Mouse (Mus musculus): ENCODE measurements around the gene Gm28048. TPM values are rescaled to one million over a fixed set of nuclear protein-coding genes. Genes with fewer than 3 reads are reported as not detected.

Gm28048 gene
- polyA plus RNA-seq, 1 experiment from 2014 or later, result 14.5 TPM

DNA sequence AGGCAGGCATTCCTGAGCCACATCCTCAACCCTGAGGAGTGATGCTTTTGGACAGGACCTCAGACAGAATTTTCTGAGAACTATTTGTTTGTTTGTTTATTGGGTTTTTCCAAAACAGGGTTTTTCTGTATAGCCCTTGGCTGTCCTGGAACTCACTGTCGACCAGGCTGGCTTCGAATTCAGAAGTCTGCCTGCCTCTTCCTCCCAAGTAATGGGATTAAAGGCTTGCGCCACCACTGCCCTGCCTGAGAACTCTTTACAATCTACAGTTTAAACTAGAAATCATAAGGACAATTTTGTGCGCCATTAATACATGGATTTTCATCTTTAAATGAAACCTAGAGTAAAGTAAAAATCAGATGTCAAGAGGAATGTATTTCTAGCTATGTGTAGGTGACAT lies 13.6 kb upstream of the Gm28048 start:
- Histone ChIP-seq H3K36me3 (ENCODE audit: control insufficient read depth, insufficient read depth, low read length) (peaks cover 30% of the 10 kb centered on the region), H3K4me1 (ENCODE audit: control insufficient read depth, insufficient read depth, low read length) (peaks cover 6% of the 10 kb centered on the region; the same call in 1 of the 2 replicates), H3K4me3 (replicated peaks; ENCODE audit: low read length) (no peak overlapping the region), H3K4me2 (ENCODE audit: low read depth, low read length) (no peak overlapping the region), H3K27ac (ENCODE audit: low read length) (no peak overlapping the region), H3K27me3 (ENCODE audit: control insufficient read depth, insufficient read depth, low read length) (no peaks in the 10 kb centered on the region), H3K9ac (ENCODE audit: low read length) (no peak overlapping the region), H3K9me3 (replicated peaks; ENCODE audit: control insufficient read depth, low read length) (no peaks in the 10 kb centered on the region)
- WGBS, result 93% methylated on average over 4 of the region's 4 CpGs
- ATAC-seq (ENCODE audit: insufficient read depth, low FRiP score), result no peak

DNA sequence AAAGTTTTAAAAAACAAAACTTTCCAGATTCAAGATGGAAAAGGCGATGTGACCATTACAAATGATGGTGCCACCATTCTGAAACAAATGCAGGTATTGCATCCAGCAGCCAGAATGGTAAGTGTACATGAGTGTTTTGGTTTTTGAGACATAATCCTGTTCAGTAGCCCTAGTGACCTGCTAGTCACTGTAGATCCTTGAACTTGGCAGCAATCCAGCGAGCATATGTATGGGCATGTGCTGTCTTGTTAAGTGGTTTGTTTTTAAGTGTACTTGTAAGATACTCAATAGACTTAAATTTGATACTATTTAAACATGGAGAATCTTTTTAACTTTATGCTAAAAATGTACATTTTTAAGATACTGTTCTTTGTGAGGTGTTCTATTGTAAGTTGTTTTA lies 12.4 kb upstream of the Gm28048 start:
- Histone ChIP-seq H3K4me1 (ENCODE audit: control insufficient read depth, insufficient read depth, low read length) (peaks cover 11% of the 10 kb centered on the region; the same call in 1 of the 2 replicates), H3K9me3 (replicated peaks; ENCODE audit: control insufficient read depth, low read length) (no peaks in the 10 kb centered on the region), H3K27me3 (ENCODE audit: control insufficient read depth, insufficient read depth, low read length) (no peaks in the 10 kb centered on the region), H3K27ac (ENCODE audit: low read length) (no peak overlapping the region), H3K9ac (ENCODE audit: low read length) (no peak overlapping the region), H3K4me2 (ENCODE audit: low read depth, low read length) (no peak overlapping the region), H3K4me3 (replicated peaks; ENCODE audit: low read length) (no peak overlapping the region), H3K36me3 (ENCODE audit: control insufficient read depth, insufficient read depth, low read length) (peaks cover 18% of the 10 kb centered on the region)
- ATAC-seq (ENCODE audit: insufficient read depth, low FRiP score), result no peak
- WGBS, result 85% methylated on average over 2 of the region's 2 CpGs

DNA sequence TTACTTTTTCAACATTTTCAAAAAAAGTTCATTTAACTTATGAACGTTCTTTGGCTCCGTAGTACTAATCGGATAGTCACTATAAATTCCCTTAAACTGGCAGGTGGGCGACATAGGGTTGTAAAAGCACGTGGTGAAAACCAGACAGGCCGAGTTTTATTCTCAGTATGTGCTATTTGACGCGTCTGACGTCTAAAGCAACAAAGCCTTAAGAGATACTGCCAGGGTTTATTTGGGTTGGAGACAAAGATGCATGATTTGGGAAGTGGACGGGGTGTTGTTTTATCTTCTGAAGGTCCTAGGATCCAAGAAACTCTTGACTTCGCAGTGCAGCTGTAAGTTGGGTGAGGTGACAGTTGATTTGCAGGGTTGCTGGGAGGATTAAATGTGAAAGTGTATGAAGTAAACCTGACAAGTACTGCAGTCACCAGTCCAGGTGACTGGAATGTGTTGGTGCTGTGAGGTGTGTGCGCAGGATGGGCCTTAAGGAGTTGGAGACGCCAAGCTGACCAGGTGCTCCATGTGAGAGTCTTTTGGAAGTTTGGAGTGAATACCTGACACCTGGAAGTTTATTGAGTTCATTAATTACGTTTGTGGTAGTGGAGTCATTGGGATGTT lies 9.4 kb upstream of the Gm28048 start:
- H3K4me2 ChIP-seq (ENCODE audit: low read depth, low read length), result peak overlapping the region; percentile 67
- no peaks in the 10 kb centered on the region for H3K27me3 ChIP-seq (ENCODE audit: control insufficient read depth, insufficient read depth, low read length)
- WGBS, result 7% methylated on average over 14 of the region's 14 CpGs
- no peak for ATAC-seq (ENCODE audit: insufficient read depth, low FRiP score)
- H3K9ac ChIP-seq (ENCODE audit: low read length), result peak overlapping the region; percentile 94
- H3K4me3 ChIP-seq (replicated peaks; ENCODE audit: low read length), result peak overlapping the region; percentile 82
- peaks cover 11% of the 10 kb centered on the region; the same call in 1 of the 2 replicates for H3K4me1 ChIP-seq (ENCODE audit: control insufficient read depth, insufficient read depth, low read length)
- H3K9me3 ChIP-seq (replicated peaks; ENCODE audit: control insufficient read depth, low read length), result no peaks in the 10 kb centered on the region
- no peak overlapping the region for H3K27ac ChIP-seq (ENCODE audit: low read length)
- peaks cover 9% of the 10 kb centered on the region; the same call in 1 of the 2 replicates for H3K36me3 ChIP-seq (ENCODE audit: control insufficient read depth, insufficient read depth, low read length)

DNA sequence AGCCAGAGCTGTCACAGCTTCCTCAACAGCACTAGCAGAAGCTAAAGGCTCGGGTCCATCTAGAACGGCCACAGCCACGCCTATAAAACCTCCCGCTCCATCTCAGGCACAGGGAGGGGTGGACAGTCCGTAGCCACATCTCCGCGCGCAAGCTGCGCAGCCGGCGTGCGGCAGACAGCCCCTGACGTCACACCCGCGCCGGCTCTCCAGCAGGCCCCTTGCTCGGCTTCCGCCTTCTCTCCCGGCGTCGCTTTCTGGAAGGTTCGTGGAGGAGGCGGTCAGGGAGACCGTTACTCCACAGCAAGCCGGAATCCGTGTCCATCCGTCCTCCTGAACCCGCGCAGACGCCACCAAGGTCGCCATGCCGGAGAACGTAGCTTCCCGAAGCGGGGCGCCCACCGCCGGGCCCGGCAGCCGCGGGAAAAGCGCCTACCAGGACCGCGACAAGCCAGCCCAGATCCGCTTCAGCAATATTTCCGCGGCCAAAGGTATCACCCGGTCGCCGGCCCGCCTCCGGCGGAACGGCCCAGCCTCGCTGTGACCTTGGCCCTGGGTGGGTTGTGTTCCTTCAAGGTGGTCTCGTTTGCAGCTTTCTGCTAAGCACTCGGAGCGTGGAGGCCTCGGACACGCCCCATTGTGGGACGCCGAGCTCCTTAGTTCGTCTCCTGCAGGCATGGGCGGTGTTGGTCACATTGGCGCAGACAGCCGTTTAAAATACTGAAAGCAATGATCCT lies 8.7 kb upstream of the Gm28048 start, which contains the start of gene Cct4:
Gene Cct4, plus strand, starts transcription at position 127 of the 734 bp plus-strand sequence.
- H3K36me3 ChIP-seq (ENCODE audit: control insufficient read depth, insufficient read depth, low read length), result peaks cover 9% of the 10 kb centered on the region; the same call in 1 of the 2 replicates
- H3K9me3 ChIP-seq (replicated peaks; ENCODE audit: control insufficient read depth, low read length), result no peaks in the 10 kb centered on the region
- under 1% methylated on average over 66 of the region's 66 CpGs for WGBS
- peak within 1 kb of the TSS; percentile 82 for H3K4me3 ChIP-seq (replicated peaks; ENCODE audit: low read length)
- peak within 1 kb of the TSS; percentile 94 for H3K9ac ChIP-seq (ENCODE audit: low read length)
- no peaks in the 10 kb centered on the region for H3K27me3 ChIP-seq (ENCODE audit: control insufficient read depth, insufficient read depth, low read length)
- peak within 1 kb of the TSS; percentile 78 for H3K27ac ChIP-seq (ENCODE audit: low read length)
- peak within 1 kb of the TSS; percentile 67 for H3K4me2 ChIP-seq (ENCODE audit: low read depth, low read length)
- ATAC-seq (ENCODE audit: insufficient read depth, low FRiP score), result peak; percentile 98
- H3K4me1 ChIP-seq (ENCODE audit: control insufficient read depth, insufficient read depth, low read length), result peaks cover 11% of the 10 kb centered on the region; the same call in 1 of the 2 replicates

DNA sequence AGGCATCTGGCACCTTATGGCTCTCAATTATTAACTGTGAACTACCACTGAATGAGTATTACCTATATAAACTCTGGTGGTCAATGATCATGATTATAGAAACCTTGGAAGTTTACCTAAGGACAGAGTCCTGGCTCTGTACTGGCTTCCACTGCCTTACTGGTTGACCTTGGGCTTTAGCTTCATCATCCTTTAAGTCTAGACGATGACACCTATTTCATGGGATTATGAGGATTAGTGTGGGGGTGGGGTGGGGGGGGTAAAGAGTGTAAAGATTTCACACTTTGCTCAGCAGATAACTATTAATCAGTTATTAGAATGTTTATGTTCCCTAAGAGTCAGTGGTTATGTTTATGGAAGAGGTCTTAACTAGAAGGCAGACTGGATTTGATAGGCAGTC lies 7.9 kb upstream of the Gm28048 start:
- Histone ChIP-seq H3K4me3 (replicated peaks; ENCODE audit: low read length) (peak overlapping the region; percentile 82), H3K36me3 (ENCODE audit: control insufficient read depth, insufficient read depth, low read length) (peaks cover 4% of the 10 kb centered on the region; the same call in 1 of the 2 replicates), H3K4me2 (ENCODE audit: low read depth, low read length) (peak overlapping the region; percentile 54), H3K9me3 (replicated peaks; ENCODE audit: control insufficient read depth, low read length) (no peaks in the 10 kb centered on the region), H3K9ac (ENCODE audit: low read length) (peak overlapping the region; percentile 94), H3K4me1 (ENCODE audit: control insufficient read depth, insufficient read depth, low read length) (peaks cover 11% of the 10 kb centered on the region; the same call in 1 of the 2 replicates), H3K27ac (ENCODE audit: low read length) (peak overlapping the region; percentile 78), H3K27me3 (ENCODE audit: control insufficient read depth, insufficient read depth, low read length) (no peaks in the 10 kb centered on the region)
- 0 out of 2 replicates have a peak, but pooled peaks have one; percentile 1 for ATAC-seq (ENCODE audit: insufficient read depth, low FRiP score)
- 33% methylated on average over 1 of the region's 1 CpGs for WGBS

DNA sequence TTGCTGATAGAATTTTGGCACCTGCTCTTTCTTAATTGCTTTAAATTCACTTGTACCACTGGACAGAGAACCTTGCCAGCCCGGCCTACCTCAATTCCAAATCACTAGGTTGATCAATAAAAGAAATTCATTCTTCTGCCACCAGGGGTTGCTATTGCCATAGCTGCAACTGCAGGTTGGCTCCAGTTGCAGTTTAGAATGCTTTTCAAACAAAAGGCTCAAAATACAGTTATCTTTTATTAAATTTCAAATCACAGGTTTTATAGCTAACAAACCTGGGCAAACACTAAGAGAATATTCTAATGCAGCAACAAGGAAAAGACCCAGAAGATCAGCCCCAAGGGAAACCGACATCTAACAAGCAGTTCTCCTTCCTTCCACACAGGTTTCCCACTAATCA lies 5.5 kb upstream of the Gm28048 start:
- Histone ChIP-seq H3K4me3 (replicated peaks; ENCODE audit: low read length) (no peak overlapping the region), H3K27me3 (ENCODE audit: control insufficient read depth, insufficient read depth, low read length) (no peaks in the 10 kb centered on the region), H3K36me3 (ENCODE audit: control insufficient read depth, insufficient read depth, low read length) (no peaks in the 10 kb centered on the region), H3K4me1 (ENCODE audit: control insufficient read depth, insufficient read depth, low read length) (peaks cover 13% of the 10 kb centered on the region; the same call in 1 of the 2 replicates), H3K9me3 (replicated peaks; ENCODE audit: control insufficient read depth, low read length) (no peaks in the 10 kb centered on the region), H3K27ac (ENCODE audit: low read length) (no peak overlapping the region), H3K4me2 (ENCODE audit: low read depth, low read length) (no peak overlapping the region), H3K9ac (ENCODE audit: low read length) (no peak overlapping the region)
- WGBS, result 32% methylated on average over 2 of the region's 2 CpGs
- no peak for ATAC-seq (ENCODE audit: insufficient read depth, low FRiP score)

DNA sequence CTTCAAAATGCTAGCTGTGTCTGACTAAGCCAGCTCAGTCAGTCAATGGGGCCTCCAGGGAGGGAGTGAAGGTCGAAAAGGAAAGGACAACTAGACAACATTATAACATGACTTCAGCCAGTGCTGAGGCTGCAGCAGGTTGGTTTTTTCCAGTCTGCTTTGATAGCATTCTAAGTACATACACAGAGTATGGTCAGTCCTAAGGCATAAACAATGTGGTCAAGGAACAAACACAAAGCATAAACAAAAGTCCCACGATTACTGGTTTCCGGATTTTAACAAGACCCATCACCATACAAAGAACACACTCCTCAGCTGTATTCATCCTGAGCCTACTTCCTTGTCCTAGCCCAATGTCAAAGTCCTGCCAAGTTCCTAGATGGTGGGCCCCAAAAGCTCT lies 3.6 kb upstream of the Gm28048 start:
- Histone ChIP-seq H3K9ac (ENCODE audit: low read length) (no peak overlapping the region), H3K27ac (ENCODE audit: low read length) (no peak overlapping the region), H3K4me1 (ENCODE audit: control insufficient read depth, insufficient read depth, low read length) (peaks cover 18% of the 10 kb centered on the region), H3K9me3 (replicated peaks; ENCODE audit: control insufficient read depth, low read length) (no peaks in the 10 kb centered on the region), H3K4me2 (ENCODE audit: low read depth, low read length) (no peak overlapping the region), H3K36me3 (ENCODE audit: control insufficient read depth, insufficient read depth, low read length) (no peaks in the 10 kb centered on the region), H3K27me3 (ENCODE audit: control insufficient read depth, insufficient read depth, low read length) (no peaks in the 10 kb centered on the region), H3K4me3 (replicated peaks; ENCODE audit: low read length) (no peak overlapping the region)
- ATAC-seq (ENCODE audit: insufficient read depth, low FRiP score), result no peak
- 65% methylated on average over 3 of the region's 3 CpGs for WGBS

DNA sequence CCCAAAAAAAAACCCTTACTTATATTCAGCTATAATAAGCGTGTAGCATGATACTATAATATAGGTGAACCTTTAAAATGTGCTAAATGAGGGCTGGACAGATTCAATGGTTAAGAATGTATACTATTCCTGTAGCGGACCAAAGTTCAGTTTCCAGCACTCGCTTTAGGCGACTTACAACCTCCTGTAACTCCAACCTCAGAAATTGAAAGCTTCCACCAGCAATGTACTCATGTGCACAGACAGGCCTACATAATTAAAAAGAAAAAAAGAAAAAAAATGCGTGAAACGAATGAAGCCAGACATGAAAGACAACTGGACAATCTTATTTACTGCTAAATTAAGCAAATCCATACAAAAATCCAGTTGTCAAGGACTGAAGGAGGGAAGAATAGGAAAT lies 956 bp upstream of the Gm28048 start:
- H3K27ac ChIP-seq (ENCODE audit: low read length), result no peak overlapping the region
- WGBS, result 76% methylated on average over 6 of the region's 6 CpGs

DNA sequence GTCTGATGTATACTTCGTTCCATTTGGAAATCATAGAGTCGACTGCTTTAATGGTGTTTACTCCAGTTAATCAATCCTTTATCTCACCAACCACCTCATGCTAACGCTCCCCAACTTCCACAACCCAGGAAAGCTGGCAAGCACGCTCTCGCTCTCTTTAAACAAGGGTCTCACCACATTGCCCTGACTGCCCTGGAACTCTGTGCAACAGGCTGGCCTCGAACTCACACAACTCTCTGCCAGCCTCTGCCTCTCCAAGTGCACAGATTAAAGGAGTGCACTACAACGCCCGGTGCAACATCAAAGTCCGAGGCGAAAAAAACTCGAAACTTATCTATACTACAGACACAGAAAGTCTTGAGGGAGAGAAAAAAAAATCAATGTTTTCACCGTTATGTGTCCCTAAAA lies 343 bp downstream of the Gm28048 start:
- no peaks in the 10 kb centered on the region for H3K36me3 ChIP-seq (ENCODE audit: control insufficient read depth, insufficient read depth, low read length)
- H3K4me1 ChIP-seq (ENCODE audit: control insufficient read depth, insufficient read depth, low read length), result peaks cover 19% of the 10 kb centered on the region
- peak overlapping the region; percentile 75 for H3K4me2 ChIP-seq (ENCODE audit: low read depth, low read length)
- H3K4me3 ChIP-seq (replicated peaks; ENCODE audit: low read length), result peak overlapping the region; percentile 68
- no peaks in the 10 kb centered on the region for H3K27me3 ChIP-seq (ENCODE audit: control insufficient read depth, insufficient read depth, low read length)
- no peaks in the 10 kb centered on the region for H3K9me3 ChIP-seq (replicated peaks; ENCODE audit: control insufficient read depth, low read length)
- WGBS, result under 1% methylated on average over 12 of the region's 12 CpGs
- H3K27ac ChIP-seq (ENCODE audit: low read length), result peak overlapping the region; percentile 96
- ATAC-seq (ENCODE audit: insufficient read depth, low FRiP score), result peak; percentile 39
- H3K9ac ChIP-seq (ENCODE audit: low read length), result peak overlapping the region; percentile 77

More for the DNA sequence above, 956 bp upstream of the Gm28048 start:
- H3K36me3 ChIP-seq (ENCODE audit: control insufficient read depth, insufficient read depth, low read length), result no peaks in the 10 kb centered on the region
- no peak overlapping the region for H3K9ac ChIP-seq (ENCODE audit: low read length)
- no peak overlapping the region for H3K4me2 ChIP-seq (ENCODE audit: low read depth, low read length)
- no peak for ATAC-seq (ENCODE audit: insufficient read depth, low FRiP score)
- no peak overlapping the region for H3K4me3 ChIP-seq (replicated peaks; ENCODE audit: low read length)
- no peaks in the 10 kb centered on the region for H3K27me3 ChIP-seq (ENCODE audit: control insufficient read depth, insufficient read depth, low read length)
- H3K4me1 ChIP-seq (ENCODE audit: control insufficient read depth, insufficient read depth, low read length), result peaks cover 19% of the 10 kb centered on the region
- H3K9me3 ChIP-seq (replicated peaks; ENCODE audit: control insufficient read depth, low read length), result no peaks in the 10 kb centered on the region

Measured in stomach, embryonic 16.5 days (tissue).